Mouse (Mus musculus) B cell, adult 2 months (primary cell): Measurements from ENCODE around the gene Cox7a1.
"Not testable (repeated sequence)": the region's sequence is repeated elsewhere in the genome, so short reads cannot be mapped to it uniquely, and the experiment has no call there.

Experiments used
- DNase-seq, 2 experiments: peaks; one replicate each; pipeline ENCODE4 v3.0.0; 2022

Cox7a1 gene

GRCm38 (mm10) chr7:30193581-30194100 is 9.7 kb downstream of the Cox7a1 start:
- peak; percentile 83 to 86 for DNase-seq

DNA sequence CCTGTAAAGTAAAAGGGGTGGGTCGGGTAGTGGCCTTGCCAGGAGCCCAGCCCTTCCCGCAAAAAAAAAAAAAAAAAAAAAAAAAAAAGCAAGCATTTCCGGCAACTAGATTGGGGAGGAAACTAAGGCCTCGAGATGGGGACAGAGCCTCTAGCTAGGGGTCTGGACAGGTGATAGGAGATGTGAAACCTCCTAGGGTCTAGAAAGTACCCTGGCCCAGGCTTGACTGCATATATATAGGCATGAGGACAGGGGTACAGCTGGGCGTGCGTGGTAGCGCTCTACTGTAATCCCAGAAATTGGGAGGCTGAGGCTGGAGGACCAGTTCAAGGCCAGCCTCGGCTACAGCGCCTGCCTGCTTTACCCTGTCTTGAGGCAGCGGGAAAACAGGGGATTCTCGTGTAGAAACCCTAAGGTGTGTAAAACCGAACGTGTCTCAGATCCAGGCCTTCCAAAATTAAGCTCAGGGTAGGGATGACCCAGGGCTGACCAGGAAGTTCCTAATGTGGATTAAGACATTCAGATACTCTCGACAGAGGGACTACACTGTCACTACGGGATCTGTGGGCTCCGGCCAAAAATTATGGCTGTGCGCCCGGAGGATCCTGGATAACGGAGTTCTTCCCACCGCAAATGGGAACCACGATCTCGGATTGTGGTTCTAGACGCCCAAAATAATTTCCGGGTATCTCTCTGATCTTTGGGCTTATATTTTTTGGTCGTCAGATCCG is 10.3 kb downstream of the Cox7a1 start:
- peak; percentile 31 to 34 for DNase-seq

DNA sequence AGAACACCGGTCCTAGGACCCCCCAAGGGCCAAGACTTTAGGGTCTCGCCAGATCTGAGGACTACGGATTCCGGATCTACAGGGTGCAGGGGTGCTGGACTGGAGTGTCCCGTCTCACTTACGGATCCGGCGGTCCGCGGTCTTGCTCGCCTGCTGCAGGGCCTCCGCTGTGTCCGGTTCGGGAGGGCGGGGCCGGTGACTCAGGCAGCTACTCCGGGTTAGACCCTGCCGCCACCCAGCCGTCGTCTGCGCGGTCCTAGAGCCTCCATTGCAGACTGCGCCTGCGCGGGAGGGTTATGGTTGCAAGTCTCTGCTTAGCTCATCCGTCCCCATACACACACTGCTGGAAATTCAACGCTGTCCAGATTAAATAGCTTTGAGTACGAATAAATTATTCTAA is 10.9 kb downstream of the Cox7a1 start:
- DNase-seq = peak; percentile 96

DNA sequence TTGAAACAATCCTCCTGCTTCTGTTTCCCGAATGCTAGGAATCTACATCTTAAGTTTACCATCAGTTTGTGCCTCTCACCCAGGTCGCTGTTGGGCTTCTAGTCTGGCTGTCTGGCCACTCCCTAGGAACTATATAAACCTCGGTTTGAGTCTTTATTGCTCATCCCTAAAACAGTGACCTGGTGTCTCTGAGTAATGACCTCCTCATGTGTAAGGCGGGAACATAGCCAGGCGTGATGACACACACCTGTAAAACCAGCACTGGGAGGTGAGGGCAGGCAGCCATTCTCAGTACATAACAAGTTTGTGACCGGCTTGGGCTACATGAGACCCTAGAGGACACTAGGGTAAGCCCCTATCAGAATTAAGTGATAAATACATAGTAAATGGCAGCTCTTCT is 11.5 kb downstream of the Cox7a1 start:
- DNase-seq = no peak

- DNase-seq = no peak
Observed at GRCm38 (mm10) chr7:30196171-30196570, 12.2 kb downstream of the Cox7a1 start.

- no peak for DNase-seq
Observed at GRCm38 (mm10) chr7:30197592-30198129, 13.7 kb downstream of the Cox7a1 start.

GRCm38 (mm10) chr7:30198481-30198971 is 14.6 kb downstream of the Cox7a1 start, which contains the start of gene Capns1:
Gene Capns1 (minus strand): TSS chr7:30198811.
- DNase-seq = peak; percentile 71 to 73

- no peak for DNase-seq
Observed at GRCm38 (mm10) chr7:30199498-30200139, 15.7 kb downstream of the Cox7a1 start.

DNA sequence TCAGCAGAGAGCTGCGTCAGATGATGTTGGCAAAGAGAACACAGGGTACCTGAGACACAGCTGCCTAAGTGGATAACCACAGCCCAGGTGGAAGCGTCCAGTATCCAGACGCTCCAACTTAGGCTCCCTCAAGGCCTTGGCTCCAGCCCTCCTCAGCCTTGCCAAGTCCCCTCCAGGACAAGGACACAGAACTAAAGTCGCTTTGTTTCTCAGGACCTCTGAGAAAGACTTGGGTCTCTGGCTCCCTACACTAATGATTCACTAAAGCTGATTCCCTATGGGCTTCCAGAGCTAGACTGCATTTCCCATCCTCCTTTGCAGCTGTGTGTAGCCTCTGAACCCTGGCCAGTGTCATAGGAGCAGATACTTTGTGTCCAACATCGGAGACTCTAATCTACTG is 16.3 kb downstream of the Cox7a1 start:
- DNase-seq = no peak

DNA sequence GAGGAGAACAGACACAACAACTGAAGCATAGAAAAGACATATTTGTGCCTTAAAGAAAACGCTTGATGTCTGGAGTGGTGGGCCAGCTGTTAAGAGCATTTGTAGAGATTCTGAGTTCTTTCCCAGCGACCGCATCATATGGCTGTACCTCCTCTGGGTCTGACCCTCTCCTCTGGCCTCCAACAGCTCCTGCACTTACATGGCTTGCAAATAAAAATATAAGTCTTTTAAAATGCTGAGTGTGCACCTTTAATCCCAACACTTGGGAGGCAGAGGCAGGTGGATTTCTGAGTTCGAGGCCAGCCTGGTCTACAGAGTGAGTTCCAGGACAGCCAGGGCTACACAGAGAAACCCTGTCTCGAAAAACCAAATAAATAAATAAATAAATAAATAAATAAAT is 16.7 kb downstream of the Cox7a1 start:
- not testable (repeated sequence) for DNase-seq

DNA sequence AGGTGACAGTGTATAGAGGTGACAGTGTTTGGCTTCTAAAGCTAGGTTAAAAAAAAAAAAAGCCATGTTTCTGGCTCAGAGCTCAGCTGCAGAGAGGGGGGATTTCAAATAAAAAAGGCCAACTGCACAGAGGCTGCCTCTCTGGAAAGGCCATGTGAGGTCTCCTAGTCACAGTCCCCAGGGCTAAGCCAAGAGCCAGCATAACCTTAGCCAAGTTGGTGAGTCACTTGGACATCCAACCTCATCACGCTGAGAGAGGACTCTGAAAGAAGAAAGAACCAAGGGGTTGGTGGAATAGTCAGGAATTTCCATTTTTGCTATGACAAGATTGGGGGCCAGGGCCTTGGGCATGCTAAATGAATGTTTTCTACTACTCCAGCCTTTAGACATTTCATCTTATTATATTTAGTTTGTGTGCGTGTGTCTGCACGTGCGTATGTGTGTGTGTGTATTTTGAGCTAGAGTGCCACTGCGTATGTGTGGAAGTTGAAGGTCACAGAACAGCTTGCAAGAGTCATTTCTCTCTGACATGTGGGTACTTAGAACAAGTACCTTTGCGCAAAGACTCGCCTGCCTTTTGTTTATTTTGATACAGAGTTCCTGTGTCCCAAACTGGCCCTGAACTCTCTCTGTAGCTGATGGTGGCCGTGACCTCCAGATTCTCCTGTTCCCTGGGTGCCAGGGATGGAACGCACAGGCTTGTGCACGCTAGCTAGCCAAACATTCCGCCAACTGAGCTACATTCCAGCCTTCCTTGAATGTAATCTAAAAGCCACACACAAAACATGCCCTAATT is 19.1 kb downstream of the Cox7a1 start:
- DNase-seq = no peak

- DNase-seq = no peak
Observed at GRCm38 (mm10) chr7:30204380-30204779, 20.4 kb downstream of the Cox7a1 start.

GRCm38 (mm10) chr7:30205383-30205782 is 21.4 kb downstream of the Cox7a1 start:
- DNase-seq = peak; percentile 73 to 74

DNA sequence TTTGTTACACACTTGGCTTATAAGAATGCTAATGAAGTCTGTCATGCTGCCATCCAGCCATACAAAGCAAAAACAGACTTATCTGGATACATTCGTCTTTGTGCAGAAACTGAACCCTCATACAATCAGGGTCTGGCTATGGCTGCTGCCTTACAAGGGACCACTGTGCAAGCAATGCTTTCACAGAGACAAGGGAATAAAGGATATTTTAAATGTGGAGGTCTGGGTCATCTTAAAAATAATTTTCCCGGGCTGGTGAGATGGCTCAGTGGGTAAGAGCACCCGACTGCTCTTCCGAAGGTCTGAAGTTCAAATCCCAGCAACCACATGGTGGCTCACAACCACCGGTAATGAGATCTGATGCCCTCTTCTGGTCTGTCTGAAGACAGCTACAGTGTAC is 22.4 kb downstream of the Cox7a1 start:
- DNase-seq = not testable (repeated sequence)

DNA sequence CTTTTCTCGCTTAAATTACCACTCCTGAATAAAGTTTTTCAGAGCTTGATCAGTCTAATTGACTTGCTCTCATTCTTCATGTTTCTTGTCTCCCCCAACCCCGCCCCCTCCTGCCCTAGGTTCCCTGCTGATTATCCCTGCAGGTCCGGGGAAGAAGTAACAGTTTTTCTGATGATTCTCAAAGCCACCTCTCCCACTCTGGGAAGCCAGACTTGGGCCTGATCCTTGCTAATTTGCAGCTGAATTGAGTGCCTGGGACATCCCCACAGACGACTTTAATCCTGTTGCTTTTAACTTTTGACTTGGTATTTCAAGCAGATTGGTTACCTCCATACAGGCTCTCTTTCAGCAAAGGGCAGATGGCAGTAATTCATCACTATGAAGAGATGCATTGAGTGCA is 27.1 kb downstream of the Cox7a1 start:
- DNase-seq = no peak

GRCm38 (mm10) chr7:30213881-30214280 is 29.9 kb downstream of the Cox7a1 start:
- no peak for DNase-seq

GRCm38 (mm10) chr7:30215875-30216274 is 31.9 kb downstream of the Cox7a1 start:
- no peak for DNase-seq

DNA sequence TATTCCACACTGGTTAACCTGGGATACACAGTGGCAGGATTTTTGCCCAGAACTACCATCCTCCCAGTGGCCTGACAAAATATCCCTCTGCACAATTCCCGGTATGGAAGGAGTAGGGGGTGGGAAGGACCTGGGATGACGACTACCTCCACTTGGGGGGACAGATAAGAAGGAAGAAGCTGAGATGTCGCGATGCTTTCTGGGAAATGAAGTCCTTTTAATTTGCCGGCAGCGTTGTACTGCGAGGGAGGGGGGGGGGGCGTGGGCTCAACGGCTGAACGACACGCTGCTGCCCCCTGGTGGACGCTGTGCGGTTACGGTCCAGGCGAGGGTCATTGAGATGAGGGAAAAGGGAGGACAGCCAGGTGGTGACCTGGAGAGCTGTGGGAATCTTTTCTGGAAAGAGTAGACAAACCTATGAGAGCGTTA is 32.8 kb downstream of the Cox7a1 start:
- peak; percentile 81 to 82 for DNase-seq

GRCm38 (mm10) chr7:30217277-30217676 is 33.3 kb downstream of the Cox7a1 start:
- no peak for DNase-seq

DNA sequence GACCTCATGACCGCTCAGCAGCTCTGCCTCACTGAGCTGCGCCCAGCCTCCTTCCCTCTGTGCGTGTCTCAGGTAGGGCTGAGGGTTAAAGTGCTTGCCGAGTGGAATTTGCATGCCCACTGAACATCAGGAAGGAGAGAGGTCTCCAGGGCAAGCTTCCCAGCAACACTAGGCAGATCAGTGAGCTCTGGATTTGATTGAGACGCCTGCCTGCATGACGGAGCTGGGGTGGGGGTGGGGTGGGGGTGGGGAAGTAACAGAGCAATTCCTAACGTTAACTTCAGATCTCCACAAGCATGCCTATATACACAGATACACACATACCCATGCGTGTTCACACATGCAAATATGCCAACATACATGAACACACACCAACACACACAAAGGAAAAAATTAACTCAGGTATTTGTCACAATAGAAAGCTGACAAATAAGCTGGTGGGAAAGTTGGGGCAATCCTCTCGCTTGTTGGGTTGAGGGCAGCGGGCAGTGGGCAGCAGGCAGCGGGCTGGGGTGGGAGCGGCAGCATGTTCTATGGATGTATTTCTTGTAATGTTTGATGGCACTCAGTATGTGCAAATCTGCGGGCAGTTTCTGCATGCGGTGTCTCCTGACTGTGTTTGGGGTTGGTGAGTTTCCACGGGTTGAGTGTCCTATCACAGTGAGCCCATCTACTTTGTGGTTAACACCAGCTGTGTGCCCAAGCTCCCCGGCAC is 35.5 kb downstream of the Cox7a1 start:
- DNase-seq = peak; percentile 21 to 22

DNA sequence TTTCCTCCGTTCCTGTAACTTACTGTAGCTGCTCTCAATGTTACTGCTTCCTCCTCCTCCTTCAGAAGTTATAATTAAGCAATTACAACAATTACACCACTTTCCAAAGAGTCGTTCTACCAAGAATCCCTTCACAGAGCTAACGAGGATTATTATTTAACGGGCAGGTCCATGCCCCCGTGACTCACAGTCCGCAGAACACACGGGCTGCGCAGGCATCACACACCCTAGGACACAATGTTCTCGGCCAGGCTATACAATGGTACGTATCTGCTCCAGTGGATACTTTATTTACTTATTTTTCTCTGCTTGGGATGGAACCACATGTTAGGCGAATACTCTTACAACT is 36.0 kb downstream of the Cox7a1 start:
- DNase-seq = no peak

DNA sequence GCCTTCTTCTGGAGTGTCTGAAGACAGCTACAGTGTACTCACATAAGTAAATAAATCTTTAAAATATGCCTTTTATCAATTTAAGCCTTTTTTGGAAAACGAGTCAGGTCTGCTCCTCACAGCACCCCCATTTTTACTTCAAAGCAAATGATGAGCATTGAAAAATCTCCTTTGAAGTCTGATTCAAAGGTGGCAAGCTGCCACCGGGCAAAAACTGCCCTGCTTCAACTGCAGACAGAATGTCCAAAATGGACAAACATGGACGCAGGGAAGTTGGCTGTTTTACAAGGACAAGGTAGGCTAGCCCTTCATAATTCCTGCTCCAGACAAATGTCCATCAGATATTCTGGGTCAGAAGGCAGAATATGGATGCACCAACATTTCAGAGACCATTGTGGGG is 37.5 kb downstream of the Cox7a1 start:
- no peak for DNase-seq
